Mouse (Mus musculus) midbrain, embryonic 14.5 days (tissue): Measurements from ENCODE around the gene D6Ertd527e. TPM values are rescaled to one million over a fixed set of nuclear protein-coding genes. Genes with fewer than 3 reads are reported as not detected.
"Not testable (repeated sequence)": the region's sequence is repeated elsewhere in the genome, so short reads cannot be mapped to it uniquely, and the experiment has no call there.

ENCODE experiments used
- ATAC-seq: fragments of 200-750 bp; cut with Nextera tagmentation; 2 replicates; pipeline ENCODE4 v1.8.0; 2017; ENCODE audit warnings: moderate number of reproducible peaks, moderate library complexity; ENCODE audit not compliant: low FRiP score, low TSS enrichment
- DNase-seq: peaks from one replicate; pipeline ENCODE4 v3.0.0-alpha.2; 2015
- H3K27ac ChIP-seq: fragments of 300-500 bp; sonication (generic); replicated peaks from 2 replicates; pipeline ENCODE4 v1.5.1; 2014; ENCODE audit warnings: mild to moderate bottlenecking, low read depth, low read length, moderate library complexity
- H3K27me3 ChIP-seq: fragments of 300-500 bp; sonication (generic); 2 replicates; pipeline ENCODE4 v1.6.1; 2014; ENCODE audit warnings: low read length, control low read depth, mixed read lengths; ENCODE audit not compliant: control insufficient read depth, insufficient read depth
- H3K36me3 ChIP-seq: fragments of 300-500 bp; sonication (generic); 2 replicates; pipeline ENCODE4 v1.6.1; 2014; ENCODE audit warnings: low read length, control low read depth; ENCODE audit not compliant: control insufficient read depth, insufficient read depth
- H3K4me1 ChIP-seq: fragments of 300-500 bp; sonication (generic); 2 replicates; pipeline ENCODE4 v1.6.1; 2014; ENCODE audit warnings: mild to moderate bottlenecking, antibody characterized with exemption, low read length, control low read depth; ENCODE audit not compliant: control insufficient read depth, insufficient read depth
- H3K4me2 ChIP-seq: fragments of 300-500 bp; sonication (generic); 2 replicates; pipeline ENCODE4 v1.6.1; 2014; ENCODE audit warnings: mild to moderate bottlenecking, low read length, moderate library complexity
- H3K4me3 ChIP-seq: fragments of 300-500 bp; sonication (generic); replicated peaks from 2 replicates; pipeline ENCODE4 v1.5.1; 2014; ENCODE audit warnings: low read depth, low read length
- H3K9ac ChIP-seq: fragments of 300-500 bp; sonication (generic); replicated peaks from 2 replicates; pipeline ENCODE4 v1.6.1; 2014; ENCODE audit warnings: mild to moderate bottlenecking, low read length, moderate library complexity
- H3K9me3 ChIP-seq: fragments of 300-500 bp; sonication (generic); 2 replicates; pipeline ENCODE4 v1.6.1; 2016; ENCODE audit warnings: low read length, control low read depth, mixed read lengths; ENCODE audit not compliant: control insufficient read depth
- whole genome bisulfite sequencing: fragments of 180-500 bp; shearing (Covaris S2); extraction: QIAGEN DNeasy Blood & Tissue Kit; methylation state at CpG from one replicate; pipeline ENCODE4 v1.1.7; 2014; 5-methylcytosine and 5-hydroxymethylcytosine counted together
- polyA plus RNA-seq: library from polyadenylated mRNA; unstranded; fragments of >200 nt; fragmentation: Nextera tagmentation; extraction: Ambion mirVana; gene quantifications from 2 replicates; pipeline ENCODE4 v1.2.1, GENCODE M21; 2014

D6Ertd527e gene
- polyA plus RNA-seq, 1 experiment from 2014 or later, result not detected

- Histone ChIP-seq H3K27me3 (no peaks in the 10 kb centered on the region), H3K4me3 (no peak overlapping the region), H3K9ac (no peak overlapping the region), H3K36me3 (peaks cover 78% of the 10 kb centered on the region), H3K9me3 (no peaks in the 10 kb centered on the region), H3K4me2 (no peak overlapping the region), H3K4me1 (no peaks in the 10 kb centered on the region), H3K27ac (no peak overlapping the region)
- DNase-seq, result no peak
- 90% methylated on average over 4 of the region's 4 CpGs for WGBS
- no peak for ATAC-seq
These were observed 25.1 kb upstream of the D6Ertd527e start for GRCm38 (mm10) chr6:87079457-87079856.

GRCm38 (mm10) chr6:87085026-87085425 lies 19.5 kb upstream of the D6Ertd527e start:
- Histone ChIP-seq H3K9ac (no peak overlapping the region), H3K4me1 (no peaks in the 10 kb centered on the region), H3K9me3 (no peaks in the 10 kb centered on the region), H3K4me2 (no peak overlapping the region), H3K27me3 (no peaks in the 10 kb centered on the region), H3K36me3 (peaks cover 92% of the 10 kb centered on the region), H3K27ac (no peak overlapping the region), H3K4me3 (no peak overlapping the region)
- DNase-seq, result no peak
- ATAC-seq, result no peak
- 91% methylated on average over 6 of the region's 6 CpGs for WGBS

- peaks cover 78% of the 10 kb centered on the region for H3K36me3 ChIP-seq
- no peak overlapping the region for H3K9ac ChIP-seq
- DNase-seq (no peak), ATAC-seq (no peak)
- no peaks in the 10 kb centered on the region for H3K9me3 ChIP-seq
- no peak overlapping the region for H3K4me2 ChIP-seq
- no peaks in the 10 kb centered on the region for H3K4me1 ChIP-seq
- H3K4me3 ChIP-seq, result no peak overlapping the region
- no peaks in the 10 kb centered on the region for H3K27me3 ChIP-seq
- H3K27ac ChIP-seq, result no peak overlapping the region
- WGBS, result 91% methylated on average over 5 of the region's 5 CpGs
These were observed 16.2 kb upstream of the D6Ertd527e start for GRCm38 (mm10) chr6:87088356-87088755.

- no peak overlapping the region for H3K4me3 ChIP-seq
- 95% methylated on average over 3 of the region's 3 CpGs for WGBS
- H3K4me1 ChIP-seq, result no peaks in the 10 kb centered on the region
- H3K9me3 ChIP-seq, result no peaks in the 10 kb centered on the region
- ATAC-seq (no peak), DNase-seq (no peak)
- no peaks in the 10 kb centered on the region for H3K27me3 ChIP-seq
- no peak overlapping the region for H3K9ac ChIP-seq
- H3K4me2 ChIP-seq, result no peak overlapping the region
- H3K36me3 ChIP-seq, result peaks cover 53% of the 10 kb centered on the region
- no peak overlapping the region for H3K27ac ChIP-seq
These were observed 13.7 kb upstream of the D6Ertd527e start for GRCm38 (mm10) chr6:87090877-87091276.

- Histone ChIP-seq H3K27me3 (no peaks in the 10 kb centered on the region), H3K27ac (no peak overlapping the region), H3K9me3 (no peaks in the 10 kb centered on the region), H3K4me1 (no peaks in the 10 kb centered on the region), H3K9ac (no peak overlapping the region), H3K4me3 (no peak overlapping the region), H3K36me3 (peaks cover 39% of the 10 kb centered on the region), H3K4me2 (no peak overlapping the region)
- no peak for DNase-seq
- no peak for ATAC-seq
- WGBS, result 94% methylated on average over 5 of the region's 5 CpGs
These were observed 12.1 kb upstream of the D6Ertd527e start for GRCm38 (mm10) chr6:87092476-87092875.

GRCm38 (mm10) chr6:87093631-87094030 lies 10.9 kb upstream of the D6Ertd527e start:
- not testable (repeated sequence) for H3K4me2 ChIP-seq, DNase-seq, H3K27ac ChIP-seq, H3K4me1 ChIP-seq, H3K4me3 ChIP-seq, ATAC-seq, H3K27me3 ChIP-seq, H3K9me3 ChIP-seq, H3K9ac ChIP-seq
- peaks cover 29% of the 10 kb centered on the region for H3K36me3 ChIP-seq
- 94% methylated on average over 8 of the region's 8 CpGs for WGBS

GRCm38 (mm10) chr6:87099261-87099660 lies 5.3 kb upstream of the D6Ertd527e start:
- H3K27me3 ChIP-seq, result no peaks in the 10 kb centered on the region
- ATAC-seq (no peak), DNase-seq (peak; percentile 3)
- H3K9ac ChIP-seq, result no peak overlapping the region
- H3K27ac ChIP-seq, result no peak overlapping the region
- WGBS, result 5% methylated on average over 3 of the region's 3 CpGs
- H3K9me3 ChIP-seq, result no peaks in the 10 kb centered on the region
- H3K4me2 ChIP-seq, result no peak overlapping the region
- peaks cover 8% of the 10 kb centered on the region; the same call in 1 of the 2 replicates for H3K4me1 ChIP-seq
- H3K36me3 ChIP-seq, result no peaks in the 10 kb centered on the region
- no peak overlapping the region for H3K4me3 ChIP-seq

- ATAC-seq, result no peak
These were observed 4.8 kb upstream of the D6Ertd527e start for GRCm38 (mm10) chr6:87099671-87100296.

GRCm38 (mm10) chr6:87100297-87101020 lies 4.1 kb upstream of the D6Ertd527e start:
- Histone ChIP-seq H3K4me2 (no peak overlapping the region), H3K9me3 (no peaks in the 10 kb centered on the region), H3K36me3 (no peaks in the 10 kb centered on the region), H3K9ac (no peak overlapping the region), H3K4me3 (no peak overlapping the region), H3K27ac (peak overlapping the region; percentile 38; the same call in 1 of the 2 replicates), H3K4me1 (peaks cover 8% of the 10 kb centered on the region; the same call in 1 of the 2 replicates), H3K27me3 (no peaks in the 10 kb centered on the region)
- ATAC-seq (no peak), DNase-seq (no peak)
- 93% methylated on average over 9 of the region's 9 CpGs for WGBS

More at GRCm38 (mm10) chr6:87099671-87100296, 4.8 kb upstream of the D6Ertd527e start:
- peak; percentile 75 for DNase-seq
- Histone ChIP-seq H3K9ac (no peak overlapping the region), H3K27ac (peak overlapping the region; percentile 38; the same call in 1 of the 2 replicates), H3K4me3 (no peak overlapping the region), H3K36me3 (no peaks in the 10 kb centered on the region), H3K27me3 (no peaks in the 10 kb centered on the region), H3K4me1 (peaks cover 8% of the 10 kb centered on the region; the same call in 1 of the 2 replicates), H3K9me3 (no peaks in the 10 kb centered on the region), H3K4me2 (no peak overlapping the region)
- WGBS, result 43% methylated on average over 7 of the region's 7 CpGs
